Mouse (Mus musculus): ENCODE results near the gene Speg. TPM values are rescaled to one million over a fixed set of nuclear protein-coding genes. Genes with fewer than 3 reads are reported as not detected.

Gene Speg
- total and polyA plus RNA-seq, 2 experiments from 2014 or later = 22.0 to 62.9 TPM

DNA sequence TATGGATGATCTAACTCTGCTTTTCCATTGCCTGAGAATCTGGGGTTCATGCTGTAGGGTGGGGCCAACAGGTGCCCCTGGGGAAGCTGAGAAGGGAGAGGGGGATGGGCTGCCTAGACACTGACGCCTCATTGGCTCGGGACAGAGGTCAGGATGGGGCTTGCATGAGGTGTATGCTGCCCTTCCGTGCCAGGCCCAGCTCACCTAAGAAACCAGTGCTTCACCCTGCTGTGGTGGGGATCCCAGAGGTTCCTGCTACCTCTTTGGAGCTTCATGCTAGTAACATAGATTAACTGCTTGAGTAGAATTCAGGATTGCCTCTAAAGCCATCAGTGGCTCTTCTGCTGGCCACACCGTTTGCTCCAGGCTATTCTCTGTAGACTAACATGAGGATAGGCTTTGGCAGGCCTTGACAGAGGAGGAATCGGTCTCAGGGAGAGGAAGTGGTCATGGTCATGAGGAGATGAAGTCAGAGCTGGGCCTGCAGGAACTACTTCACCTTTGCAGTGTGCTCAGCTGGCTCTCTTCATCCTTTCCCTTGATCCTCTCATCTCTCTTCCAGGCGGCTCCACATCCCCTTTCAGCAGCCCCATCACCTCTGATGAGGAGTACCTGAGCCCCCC lies 25.5 kb downstream of the Speg start:
- no peak for TF ChIP-seq CTCF (IDR thresholded peaks at IDR 0.05)
- Histone ChIP-seq H3K27me3 (ENCODE audit: insufficient read depth, low read length) (no peaks in the 10 kb centered on the region; the same call in 1 of the 2 replicates), H3K4me3 (ENCODE audit: low read depth, low read length) (no peak overlapping the region), H3K27ac (ENCODE audit: low read depth, low read length) (no peak overlapping the region; the same call in 1 of the 2 replicates), H3K4me1 (ENCODE audit: insufficient read depth, low read length) (0 out of 2 replicates have a peak, but pooled peaks cover 7% of the 10 kb centered on the region), H3K9me3 (ENCODE audit: low read length) (no peaks in the 10 kb centered on the region), H3K36me3 (ENCODE audit: insufficient read depth, low read length) (peaks cover 43% of the 10 kb centered on the region), H3K9ac (replicated peaks; ENCODE audit: low read length, poor library complexity, severe bottlenecking) (no peak overlapping the region), H3K4me2 (ENCODE audit: low read depth, low read length, poor library complexity, severe bottlenecking) (no peak overlapping the region)
- WGBS = 47% methylated on average over 6 of the region's 6 CpGs
- no peak for DNase-seq (ENCODE audit: low spot score)
- no peak for ATAC-seq (ENCODE audit: low FRiP score)

- no peak for ATAC-seq (ENCODE audit: low FRiP score)
- Histone ChIP-seq H3K4me3 (ENCODE audit: low read depth, low read length) (no peak overlapping the region), H3K9ac (replicated peaks; ENCODE audit: low read length, poor library complexity, severe bottlenecking) (no peak overlapping the region), H3K9me3 (ENCODE audit: low read length) (no peaks in the 10 kb centered on the region), H3K27me3 (ENCODE audit: insufficient read depth, low read length) (no peaks in the 10 kb centered on the region; the same call in 1 of the 2 replicates), H3K36me3 (ENCODE audit: insufficient read depth, low read length) (peaks cover 60% of the 10 kb centered on the region), H3K4me2 (ENCODE audit: low read depth, low read length, poor library complexity, severe bottlenecking) (no peak overlapping the region), H3K27ac (ENCODE audit: low read depth, low read length) (no peak overlapping the region), H3K4me1 (ENCODE audit: insufficient read depth, low read length) (no peaks in the 10 kb centered on the region)
- DNase-seq (ENCODE audit: low spot score) = no peak
- WGBS = 37% methylated on average over 3 of the region's 3 CpGs
- TF ChIP-seq CTCF (IDR thresholded peaks at IDR 0.05) = no peak
Observed at GRCm38 (mm10) chr1:75405547-75405946, 30.4 kb downstream of the Speg start.

- Histone ChIP-seq H3K4me1 (ENCODE audit: insufficient read depth, low read length) (no peaks in the 10 kb centered on the region), H3K9ac (replicated peaks; ENCODE audit: low read length, poor library complexity, severe bottlenecking) (no peak overlapping the region), H3K4me3 (ENCODE audit: low read depth, low read length) (no peak overlapping the region), H3K36me3 (ENCODE audit: insufficient read depth, low read length) (peaks cover 61% of the 10 kb centered on the region), H3K9me3 (ENCODE audit: low read length) (no peaks in the 10 kb centered on the region), H3K27ac (ENCODE audit: low read depth, low read length) (no peak overlapping the region), H3K4me2 (ENCODE audit: low read depth, low read length, poor library complexity, severe bottlenecking) (no peak overlapping the region), H3K27me3 (ENCODE audit: insufficient read depth, low read length) (no peaks in the 10 kb centered on the region; the same call in 1 of the 2 replicates)
- DNase-seq (ENCODE audit: low spot score) (no peak), ATAC-seq (ENCODE audit: low FRiP score) (no peak)
- TF ChIP-seq CTCF (IDR thresholded peaks at IDR 0.05) = no peak
- 91% methylated on average over 15 of the region's 15 CpGs for WGBS
Observed at GRCm38 (mm10) chr1:75406173-75406572, 31.1 kb downstream of the Speg start.

DNA sequence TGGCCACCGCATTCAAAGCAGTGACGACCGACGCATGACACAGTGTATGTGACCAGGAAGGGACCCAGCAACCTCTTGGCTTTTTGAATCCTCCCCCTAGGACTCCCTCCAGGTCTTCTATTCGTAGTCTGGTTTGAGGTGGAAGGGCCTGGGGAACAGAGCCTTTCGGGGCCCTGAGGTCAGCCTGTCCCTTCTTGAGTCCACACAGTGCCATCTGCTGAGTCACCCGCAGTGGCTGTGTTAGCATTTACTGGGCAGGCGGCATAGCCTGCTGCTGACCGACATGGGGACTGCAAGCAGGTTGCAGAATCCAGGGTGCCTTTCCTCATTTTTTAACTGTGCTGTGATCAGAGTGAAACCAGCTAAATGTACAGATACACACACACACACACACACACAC lies 32.0 kb downstream of the Speg start:
- no peaks in the 10 kb centered on the region for H3K9me3 ChIP-seq (ENCODE audit: low read length)
- 91% methylated on average over 9 of the region's 9 CpGs for WGBS
- no peak overlapping the region for H3K4me2 ChIP-seq (ENCODE audit: low read depth, low read length, poor library complexity, severe bottlenecking)

DNA sequence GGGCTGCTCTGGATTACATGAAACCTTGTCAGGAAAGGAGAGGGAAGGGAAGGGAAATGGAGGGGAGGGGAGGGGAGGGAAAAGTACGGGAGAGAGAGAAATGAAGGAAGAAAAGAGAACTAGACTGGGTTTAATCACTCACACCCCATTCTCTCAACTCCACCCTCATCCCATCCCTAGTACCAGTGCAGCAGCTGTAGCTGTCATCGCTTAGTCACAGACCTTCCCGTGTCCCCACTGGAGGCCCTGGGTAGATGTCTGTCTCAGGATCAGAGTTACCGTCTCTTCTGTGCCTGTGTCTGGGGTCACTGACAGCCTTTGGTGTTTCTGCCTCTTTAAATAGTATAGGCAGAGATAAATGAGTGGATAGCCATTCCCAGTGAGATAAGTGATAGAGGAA lies 33.1 kb downstream of the Speg start:
- Histone ChIP-seq H3K27ac (ENCODE audit: low read depth, low read length) (no peak overlapping the region), H3K4me1 (ENCODE audit: insufficient read depth, low read length) (no peaks in the 10 kb centered on the region), H3K9me3 (ENCODE audit: low read length) (no peaks in the 10 kb centered on the region), H3K4me2 (ENCODE audit: low read depth, low read length, poor library complexity, severe bottlenecking) (no peak overlapping the region), H3K4me3 (ENCODE audit: low read depth, low read length) (no peak overlapping the region), H3K36me3 (ENCODE audit: insufficient read depth, low read length) (peaks cover 45% of the 10 kb centered on the region), H3K27me3 (ENCODE audit: insufficient read depth, low read length) (no peaks in the 10 kb centered on the region; the same call in 1 of the 2 replicates), H3K9ac (replicated peaks; ENCODE audit: low read length, poor library complexity, severe bottlenecking) (no peak overlapping the region)
- 91% methylated on average over 4 of the region's 4 CpGs for WGBS
- no peak for DNase-seq (ENCODE audit: low spot score)
- no peak for TF ChIP-seq CTCF (IDR thresholded peaks at IDR 0.05)
- no peak for ATAC-seq (ENCODE audit: low FRiP score)

More for the DNA sequence above, 32.0 kb downstream of the Speg start:
- no peak for DNase-seq (ENCODE audit: low spot score)
- Histone ChIP-seq H3K4me1 (ENCODE audit: insufficient read depth, low read length) (no peaks in the 10 kb centered on the region), H3K36me3 (ENCODE audit: insufficient read depth, low read length) (peaks cover 57% of the 10 kb centered on the region), H3K9ac (replicated peaks; ENCODE audit: low read length, poor library complexity, severe bottlenecking) (no peak overlapping the region), H3K4me3 (ENCODE audit: low read depth, low read length) (no peak overlapping the region), H3K27me3 (ENCODE audit: insufficient read depth, low read length) (no peaks in the 10 kb centered on the region; the same call in 1 of the 2 replicates), H3K27ac (ENCODE audit: low read depth, low read length) (no peak overlapping the region)
- no peak for ATAC-seq (ENCODE audit: low FRiP score)
- TF ChIP-seq CTCF (IDR thresholded peaks at IDR 0.05) = no peak

DNA sequence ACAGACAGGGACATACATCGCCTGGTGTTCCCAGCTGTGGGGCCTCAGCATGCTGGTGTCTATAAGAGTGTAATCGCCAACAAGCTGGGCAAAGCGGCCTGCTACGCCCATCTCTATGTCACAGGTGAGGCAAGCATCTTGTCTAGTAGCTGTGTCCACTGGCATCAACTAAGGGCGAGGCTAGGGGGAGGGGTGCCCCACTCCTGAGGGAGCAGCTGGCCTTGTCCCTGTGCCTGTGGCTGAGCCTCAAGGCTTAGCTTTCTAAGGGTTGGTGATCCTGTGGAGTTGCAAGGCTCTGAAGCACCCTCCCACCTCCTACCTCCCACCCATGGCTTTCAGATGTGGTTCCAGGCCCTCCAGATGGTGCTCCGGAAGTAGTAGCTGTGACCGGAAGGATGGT lies 34.9 kb downstream of the Speg start:
- Histone ChIP-seq H3K27me3 (ENCODE audit: insufficient read depth, low read length) (no peaks in the 10 kb centered on the region; the same call in 1 of the 2 replicates), H3K9me3 (ENCODE audit: low read length) (no peaks in the 10 kb centered on the region), H3K4me1 (ENCODE audit: insufficient read depth, low read length) (no peaks in the 10 kb centered on the region), H3K4me2 (ENCODE audit: low read depth, low read length, poor library complexity, severe bottlenecking) (no peak overlapping the region), H3K9ac (replicated peaks; ENCODE audit: low read length, poor library complexity, severe bottlenecking) (no peak overlapping the region), H3K36me3 (ENCODE audit: insufficient read depth, low read length) (peaks cover 35% of the 10 kb centered on the region), H3K4me3 (ENCODE audit: low read depth, low read length) (no peak overlapping the region), H3K27ac (ENCODE audit: low read depth, low read length) (no peak overlapping the region)
- ATAC-seq (ENCODE audit: low FRiP score) = no peak
- TF ChIP-seq CTCF (IDR thresholded peaks at IDR 0.05) = no peak
- no peak for DNase-seq (ENCODE audit: low spot score)
- 91% methylated on average over 7 of the region's 7 CpGs for WGBS

Measured in midbrain, postnatal 0 days (tissue).